Mouse (Mus musculus): ENCODE data around the gene Trmt44.

The Trmt44 gene

DNA sequence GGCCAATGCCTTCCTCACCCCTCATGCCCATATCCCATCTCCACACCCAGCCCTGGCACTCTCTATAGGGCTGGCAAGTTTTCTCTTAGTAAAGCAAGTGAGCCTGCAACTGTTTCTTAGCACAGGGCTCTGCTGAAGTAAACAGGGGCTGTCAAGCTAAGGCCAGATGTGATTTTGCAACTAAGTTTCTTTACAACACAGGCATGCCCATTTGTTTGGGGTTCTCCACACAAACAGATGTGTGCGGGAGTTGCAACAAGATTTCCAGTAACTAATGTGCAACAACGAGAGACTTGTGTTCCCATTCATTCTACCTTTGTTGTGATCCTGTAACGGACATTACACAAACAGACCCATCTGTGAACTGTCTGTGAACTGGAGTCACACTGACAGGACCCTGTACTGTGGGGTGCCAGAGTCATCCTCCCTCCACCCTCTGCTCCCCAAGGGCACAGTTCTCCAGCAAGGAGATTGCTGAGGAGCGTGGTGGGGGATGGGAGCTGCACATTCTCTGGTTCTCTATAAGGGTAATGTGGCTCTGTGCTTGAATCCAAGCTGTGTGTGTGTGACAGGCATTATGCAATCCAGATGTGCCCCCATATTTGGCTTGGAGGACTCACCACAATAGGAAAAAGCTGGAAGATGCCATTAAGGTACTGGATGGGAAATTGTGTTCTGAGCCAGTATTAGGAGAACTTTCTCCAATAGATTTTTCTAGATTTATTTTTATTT lies 33.6 kb downstream of the Trmt44 start:
- no peak for DNase-seq (ENCODE audit: low spot score in 2 of 2)

DNA sequence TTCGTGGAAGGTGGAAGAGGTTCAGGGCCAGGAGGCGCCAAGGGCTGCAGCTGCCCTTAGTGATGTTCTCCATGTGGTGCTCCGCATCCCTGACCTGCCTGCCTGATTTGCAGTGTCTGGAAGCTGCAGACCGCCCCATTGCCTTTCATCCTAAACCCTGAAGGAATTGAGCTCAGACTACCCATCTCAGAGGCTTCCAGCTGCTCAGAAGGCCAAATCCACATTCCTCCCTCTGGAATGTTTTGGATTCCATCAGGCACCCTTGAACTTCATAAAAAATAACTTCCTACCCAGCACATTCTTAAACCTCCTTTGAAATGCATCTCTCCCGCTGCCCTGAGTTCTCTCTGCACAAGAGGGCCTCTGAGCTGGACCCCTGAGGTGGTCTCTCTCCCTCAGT lies 34.3 kb downstream of the Trmt44 start:
- no peak for DNase-seq (ENCODE audit: low spot score in 2 of 2)

DNA sequence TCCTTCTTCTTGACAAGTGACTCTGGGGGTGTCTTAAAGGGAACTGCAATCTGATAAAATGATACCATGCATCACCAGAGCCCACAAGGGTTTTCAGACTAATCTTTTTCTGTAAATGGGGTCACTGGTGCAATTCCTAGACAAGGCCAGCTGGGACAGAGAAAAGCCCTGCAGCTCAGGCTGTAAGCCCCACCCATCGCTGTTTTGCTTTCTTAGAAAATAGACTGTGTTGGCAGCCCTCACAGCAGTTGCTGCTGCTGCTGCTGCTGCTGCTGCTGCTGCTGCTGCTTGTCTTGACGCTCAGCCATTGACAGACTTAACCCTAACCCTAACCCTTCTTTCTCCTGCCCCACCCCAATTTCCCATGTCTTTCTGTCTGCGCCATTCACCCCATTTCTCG lies 35.3 kb downstream of the Trmt44 start:
- DNase-seq (ENCODE audit: low spot score in 2 of 2): no peak

DNA sequence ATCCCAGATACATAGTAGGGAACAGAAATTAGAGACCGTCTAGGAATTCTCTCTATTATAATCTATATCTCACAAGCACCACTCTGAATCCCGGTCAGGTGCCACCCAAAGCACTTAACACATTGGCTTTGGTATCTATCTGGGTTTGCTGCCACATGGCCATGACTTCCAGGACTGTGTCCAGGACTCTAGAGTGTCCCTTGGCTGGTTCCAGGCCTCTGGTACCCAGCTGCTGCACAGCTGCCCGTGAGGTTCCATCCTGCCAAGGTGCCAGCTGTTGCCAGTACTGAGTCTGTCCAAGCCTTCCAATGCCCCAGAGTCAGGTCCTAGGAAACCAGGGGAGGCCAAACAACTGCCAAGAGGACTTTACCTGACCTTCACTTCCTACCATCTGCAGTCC lies 36.8 kb downstream of the Trmt44 start:
- DNase-seq (ENCODE audit: low spot score in 2 of 2): no peak

DNA sequence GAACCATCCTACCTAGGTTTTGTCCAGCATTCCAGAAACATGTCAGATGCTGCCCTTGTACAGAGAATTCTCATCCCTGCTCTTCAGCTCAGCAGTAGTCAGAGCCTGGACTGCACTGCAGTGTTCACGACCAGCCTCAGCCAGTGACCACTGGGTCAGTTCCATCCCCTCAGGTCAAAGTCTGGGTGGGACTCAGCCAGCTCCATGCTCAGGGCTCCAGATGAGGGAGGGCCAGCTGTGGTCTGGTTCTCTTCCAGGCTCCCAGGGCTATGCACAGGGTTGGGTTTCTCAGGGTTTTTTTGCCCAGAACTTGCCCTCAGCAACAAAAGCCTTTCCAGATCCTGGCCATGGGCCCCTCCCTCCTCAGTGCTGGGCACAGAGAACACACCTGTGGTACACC lies 37.4 kb downstream of the Trmt44 start:
- DNase-seq (ENCODE audit: low spot score in 2 of 2): no peak

DNA sequence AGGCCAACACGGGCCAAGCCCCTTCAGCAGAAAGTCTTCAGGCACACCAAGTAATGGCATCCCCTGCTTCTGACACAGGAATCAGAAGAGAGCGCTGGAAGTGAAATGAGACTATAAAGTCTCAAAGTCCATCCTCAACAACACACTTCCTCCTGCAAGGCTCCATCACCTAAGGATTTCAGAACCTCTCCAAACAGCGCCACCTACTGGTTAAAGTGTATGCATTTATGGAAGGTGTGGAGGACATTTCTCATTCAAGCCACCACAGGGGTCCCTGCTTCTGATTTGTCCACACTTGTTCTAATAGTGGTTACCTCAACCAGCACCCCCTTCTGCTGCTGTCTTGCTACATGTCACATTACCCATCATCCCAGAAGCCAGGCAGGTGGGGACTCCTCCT lies 38.6 kb downstream of the Trmt44 start:
- no peak for DNase-seq (ENCODE audit: low spot score in 2 of 2)

DNA sequence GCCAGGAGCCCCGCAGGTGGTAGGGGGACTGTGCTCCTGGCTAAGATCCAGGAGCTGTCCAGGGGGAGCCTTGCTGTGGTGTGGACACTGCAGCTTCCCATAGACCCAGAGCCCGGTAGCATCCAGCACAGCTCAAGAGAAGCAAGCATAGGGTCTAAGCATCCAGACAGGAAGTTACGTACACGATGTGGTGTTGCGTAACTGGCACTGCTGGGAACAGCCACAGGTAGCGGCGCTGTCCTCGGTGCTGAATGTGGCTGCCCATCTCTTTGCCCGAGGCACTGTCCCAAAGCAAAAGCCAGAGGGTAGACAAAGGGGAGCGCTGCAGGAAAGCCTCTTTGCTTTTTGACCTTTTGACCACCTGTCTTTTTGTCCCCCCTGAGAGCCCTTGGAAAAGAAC lies 43.3 kb downstream of the Trmt44 start:
- DNase-seq (ENCODE audit: low spot score in 2 of 2): peak in 1 of 2 experiments; percentile 51

DNA sequence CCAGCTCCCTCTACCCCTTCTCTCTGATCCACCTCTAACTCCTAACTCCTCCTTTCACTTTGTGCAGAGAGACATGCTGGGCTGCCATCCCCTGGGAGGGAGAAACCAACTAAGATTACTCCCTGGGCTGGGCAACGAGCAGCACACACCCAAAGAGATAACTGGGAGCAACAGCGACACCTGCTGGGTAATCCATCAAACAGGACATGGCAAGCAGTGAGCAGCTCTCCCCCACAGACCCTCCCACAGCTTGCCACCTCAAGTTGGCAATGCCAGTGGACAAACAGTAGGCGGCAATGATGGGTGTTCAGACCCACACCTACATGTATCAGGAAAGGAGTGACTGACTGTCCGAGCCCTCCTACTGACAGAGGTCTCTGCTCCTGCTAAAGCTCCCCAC lies 44.4 kb downstream of the Trmt44 start:
- peak; percentile 18 to 66 for DNase-seq (ENCODE audit: low spot score in 2 of 2)

DNA sequence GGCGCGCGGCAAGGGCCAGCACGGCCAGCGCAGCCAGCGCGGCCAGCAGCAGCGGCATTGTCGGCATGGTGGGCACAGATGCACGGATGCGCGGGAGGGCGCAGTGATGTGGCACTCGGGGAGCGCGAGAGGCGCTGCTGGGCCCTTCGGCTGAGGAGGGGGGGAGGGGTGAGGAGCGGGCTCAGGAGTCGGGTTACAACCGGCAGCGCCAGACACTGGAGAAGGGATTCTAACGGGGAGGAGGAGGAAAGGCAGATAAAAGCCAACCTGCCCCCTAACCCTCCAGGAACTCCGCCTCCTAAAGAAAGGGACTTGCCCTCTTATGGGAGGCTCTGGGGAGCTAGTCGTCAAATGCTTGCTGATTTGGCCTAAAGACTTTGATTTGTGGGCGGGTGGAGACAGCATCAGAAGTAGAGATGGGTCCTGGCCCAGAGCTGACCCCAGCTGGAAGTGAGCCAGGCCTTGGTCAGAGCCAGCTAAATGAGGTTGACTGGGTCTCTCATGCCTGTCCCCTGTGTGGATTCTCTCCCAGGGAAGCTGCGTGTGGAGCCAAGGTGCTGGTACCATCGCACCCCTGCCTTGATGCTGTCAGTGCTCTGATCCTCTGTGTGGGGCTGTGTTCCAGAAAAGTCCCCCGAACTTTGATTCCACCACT lies 49.3 kb downstream of the Trmt44 start, which contains the start of gene Cpz:
Gene Cpz (minus strand): TSS at position 230 of the 655 bp plus-strand sequence.
- DNase-seq (ENCODE audit: low spot score in 2 of 2): no peak

DNA sequence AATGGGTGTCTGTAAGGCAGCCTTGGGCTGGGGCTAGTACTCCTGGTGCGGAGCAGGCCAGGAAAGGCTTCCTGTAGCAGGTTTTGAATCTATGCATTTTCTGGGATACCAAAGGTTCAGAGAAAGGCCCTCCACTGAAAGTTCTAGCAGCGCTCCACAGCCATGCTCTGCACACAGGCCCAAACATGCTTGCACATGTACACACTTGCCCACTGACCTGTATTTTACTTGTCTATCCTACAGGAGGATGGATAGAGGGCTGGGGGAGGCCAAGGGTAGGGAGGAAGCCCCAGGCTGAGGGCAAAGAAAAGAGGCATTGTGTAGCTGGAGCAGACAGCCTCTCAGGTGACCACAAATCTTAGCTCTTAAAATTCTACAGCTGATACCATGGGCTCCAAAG lies 50.5 kb downstream of the Trmt44 start:
- DNase-seq (ENCODE audit: low spot score in 2 of 2): no peak

DNA sequence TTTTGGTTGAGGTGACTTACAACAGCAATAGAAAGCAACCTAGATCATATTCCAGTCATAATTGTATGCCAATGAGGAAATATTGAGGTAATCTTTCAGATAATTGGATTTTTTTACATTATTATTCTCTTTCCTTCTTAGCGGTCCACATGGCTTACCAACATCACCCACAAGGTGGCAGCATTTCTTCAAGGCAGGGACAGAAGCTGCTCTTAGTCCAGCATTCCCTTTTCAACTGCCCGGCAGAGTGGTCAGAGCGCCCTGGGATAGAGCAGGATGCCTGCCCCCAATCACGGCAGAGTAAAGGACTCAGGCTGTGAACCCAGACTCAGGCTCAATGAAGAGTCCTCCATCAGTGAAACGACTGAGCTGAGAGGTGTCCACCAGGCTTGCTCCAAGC lies 51.1 kb downstream of the Trmt44 start:
- DNase-seq (ENCODE audit: low spot score in 2 of 2): peak in 1 of 2 experiments; percentile 64

DNA sequence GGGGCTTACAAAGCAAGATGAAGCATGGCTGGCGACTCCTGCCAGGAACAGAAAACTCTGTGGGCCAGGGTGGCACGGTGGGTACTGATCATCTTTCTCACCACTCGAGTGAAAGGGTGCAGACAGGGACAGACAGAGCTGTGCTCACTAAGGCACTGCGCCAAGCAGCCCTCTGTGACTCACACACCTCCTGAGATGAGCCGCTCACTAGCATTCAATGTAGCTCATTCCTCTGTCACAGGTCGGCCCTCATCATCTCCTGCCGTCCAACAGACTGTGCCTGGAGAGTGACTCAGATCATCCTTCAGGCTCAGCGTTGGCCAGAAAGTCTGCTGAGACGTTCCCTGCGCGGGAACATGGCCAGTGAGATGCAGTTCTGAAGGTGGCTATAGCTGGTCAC lies 58.1 kb downstream of the Trmt44 start:
- no peak for DNase-seq (ENCODE audit: low spot score in 2 of 2)

DNA sequence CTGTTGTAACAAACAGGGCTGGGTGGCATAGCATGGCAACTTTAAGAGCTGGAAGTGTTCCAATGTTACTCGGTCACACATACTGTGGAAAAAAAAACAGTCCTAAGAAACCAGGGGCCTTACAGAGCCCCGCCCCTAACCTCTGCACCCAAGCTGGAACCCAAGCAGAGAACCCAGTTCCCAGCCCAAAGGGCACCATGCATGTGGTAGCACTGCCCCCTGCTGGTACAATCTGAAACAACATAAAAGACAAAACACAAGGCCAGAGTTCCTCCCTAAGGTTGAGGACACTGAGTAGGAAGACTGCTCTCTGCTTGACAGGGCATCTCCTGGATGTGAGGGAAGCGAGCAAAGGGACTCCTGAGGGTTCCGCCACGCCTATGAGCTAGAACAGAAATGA lies 64.3 kb downstream of the Trmt44 start:
- peak; percentile 10 to 52 for DNase-seq (ENCODE audit: low spot score in 2 of 2)
